Mouse (Mus musculus): ENCODE data around the gene Sec14l2. TPM values are rescaled to one million over a fixed set of nuclear protein-coding genes. Genes with fewer than 3 reads are reported as not detected.
"Not testable (repeated sequence)": the region's sequence is repeated elsewhere in the genome, so short reads cannot be mapped to it uniquely, and the experiment has no call there.

Sec14l2 gene
- polyA plus RNA-seq, 2 experiments: 1.7 to 5.1 TPM

DNA sequence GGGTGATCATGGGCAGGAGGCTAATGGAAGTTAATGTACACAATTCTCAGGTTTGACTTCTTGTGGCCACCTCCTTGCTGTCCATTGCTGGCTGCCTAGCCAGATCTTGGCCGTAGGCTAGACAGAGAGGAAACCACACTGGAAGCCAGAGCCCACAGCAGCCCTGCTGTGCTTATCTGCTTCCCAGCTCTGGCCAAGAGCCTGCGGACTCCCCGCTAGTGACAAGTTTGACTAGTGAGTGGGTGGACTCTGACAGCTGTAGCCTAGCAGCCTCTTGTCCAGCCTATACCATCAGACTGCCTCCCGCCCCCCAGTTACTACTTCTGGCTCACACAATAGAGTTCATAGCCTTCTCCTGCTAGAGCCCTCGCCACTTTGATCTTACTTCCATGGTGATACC lies 3.6 kb downstream of the Sec14l2 start:
- Histone ChIP-seq H3K27me3 (ENCODE audit: control insufficient read depth, insufficient read depth, low read length) (peaks cover 4% of the 10 kb centered on the region; the same call in 1 of the 2 replicates), H3K27ac (replicated peaks; ENCODE audit: low read depth, low read length) (no peak overlapping the region), H3K36me3 (ENCODE audit: control insufficient read depth, insufficient read depth, low read length) (no peaks in the 10 kb centered on the region), H3K9ac (ENCODE audit: low read depth, low read length, severe bottlenecking) (no peak overlapping the region), H3K4me1 (ENCODE audit: control insufficient read depth, insufficient read depth, low read length) (peaks cover 7% of the 10 kb centered on the region; the same call in 1 of the 2 replicates), H3K4me2 (replicated peaks; ENCODE audit: low read depth, low read length, severe bottlenecking) (no peak overlapping the region), H3K4me3 (replicated peaks; ENCODE audit: low read length) (no peak overlapping the region), H3K9me3 (ENCODE audit: control insufficient read depth, low read length) (no peaks in the 10 kb centered on the region)
- 70% methylated on average over 5 of the region's 5 CpGs for WGBS
- ATAC-seq (ENCODE audit: low FRiP score, low read depth) (no peak), DNase-seq (ENCODE audit: low spot score) (no peak)
- no peak for TF ChIP-seq POLR2A (IDR thresholded peaks at IDR 0.05; ENCODE audit: borderline replicate concordance, extremely low read depth, insufficient read depth, insufficient read length)

DNA sequence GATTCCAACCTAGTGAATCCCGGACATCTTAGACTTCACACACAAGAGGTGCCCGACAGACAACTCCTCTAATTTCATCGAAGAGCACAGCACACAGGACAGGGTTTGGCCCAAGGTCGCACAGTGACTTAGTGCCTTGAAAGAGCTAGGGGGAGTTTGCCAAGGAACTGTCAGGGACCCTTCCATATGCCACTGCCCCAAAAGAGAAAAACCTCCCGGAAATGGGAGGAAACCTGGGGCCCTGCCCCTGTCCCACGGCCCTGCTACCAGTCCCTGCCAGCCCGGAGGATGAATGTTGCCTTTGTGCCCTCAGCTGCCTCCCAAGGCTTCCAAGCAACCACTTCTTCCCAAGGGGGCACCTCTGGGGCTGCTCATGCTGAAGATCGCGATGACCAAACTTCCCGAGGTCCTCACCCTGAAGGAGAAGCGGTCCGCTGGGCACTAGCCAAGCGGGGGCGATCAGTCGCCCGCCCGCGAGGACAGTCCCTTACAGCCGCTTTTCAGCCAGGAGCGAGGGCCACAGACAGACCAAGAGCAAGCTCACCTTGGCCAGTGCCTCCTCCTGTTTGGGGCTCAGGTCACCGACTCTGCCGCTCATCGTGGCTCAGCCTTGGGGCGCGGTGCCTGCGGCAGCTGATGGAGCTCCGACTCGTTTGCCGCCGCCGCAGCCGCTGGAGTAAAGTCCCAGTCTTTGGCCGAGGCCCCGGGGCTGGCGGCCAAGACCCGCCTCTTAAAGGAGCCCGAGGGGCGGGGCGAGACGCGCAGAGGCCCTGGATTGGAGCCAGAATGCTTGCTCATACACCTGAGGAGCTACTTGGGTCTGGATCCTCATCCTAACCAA lies 4.9 kb downstream of the Sec14l2 start:
- peaks cover 7% of the 10 kb centered on the region; the same call in 1 of the 2 replicates for H3K4me1 ChIP-seq (ENCODE audit: control insufficient read depth, insufficient read depth, low read length)
- H3K9me3 ChIP-seq (ENCODE audit: control insufficient read depth, low read length): no peaks in the 10 kb centered on the region
- peak overlapping the region; percentile 75 for H3K27ac ChIP-seq (replicated peaks; ENCODE audit: low read depth, low read length)
- 3% methylated on average over 41 of the region's 41 CpGs for WGBS
- 0 out of 2 replicates have a peak, but pooled peaks have one; percentile 56 for TF ChIP-seq POLR2A (IDR thresholded peaks at IDR 0.05; ENCODE audit: borderline replicate concordance, extremely low read depth, insufficient read depth, insufficient read length)
- peak overlapping the region; percentile 75 for H3K9ac ChIP-seq (ENCODE audit: low read depth, low read length, severe bottlenecking)
- peaks cover 4% of the 10 kb centered on the region; the same call in 1 of the 2 replicates for H3K27me3 ChIP-seq (ENCODE audit: control insufficient read depth, insufficient read depth, low read length)
- DNase-seq (ENCODE audit: low spot score): peak; percentile 74
- H3K4me3 ChIP-seq (replicated peaks; ENCODE audit: low read length): peak overlapping the region; percentile 58
- H3K36me3 ChIP-seq (ENCODE audit: control insufficient read depth, insufficient read depth, low read length): no peaks in the 10 kb centered on the region
- ATAC-seq (ENCODE audit: low FRiP score, low read depth): peak; percentile 74
- H3K4me2 ChIP-seq (replicated peaks; ENCODE audit: low read depth, low read length, severe bottlenecking): peak overlapping the region; percentile 98

DNA sequence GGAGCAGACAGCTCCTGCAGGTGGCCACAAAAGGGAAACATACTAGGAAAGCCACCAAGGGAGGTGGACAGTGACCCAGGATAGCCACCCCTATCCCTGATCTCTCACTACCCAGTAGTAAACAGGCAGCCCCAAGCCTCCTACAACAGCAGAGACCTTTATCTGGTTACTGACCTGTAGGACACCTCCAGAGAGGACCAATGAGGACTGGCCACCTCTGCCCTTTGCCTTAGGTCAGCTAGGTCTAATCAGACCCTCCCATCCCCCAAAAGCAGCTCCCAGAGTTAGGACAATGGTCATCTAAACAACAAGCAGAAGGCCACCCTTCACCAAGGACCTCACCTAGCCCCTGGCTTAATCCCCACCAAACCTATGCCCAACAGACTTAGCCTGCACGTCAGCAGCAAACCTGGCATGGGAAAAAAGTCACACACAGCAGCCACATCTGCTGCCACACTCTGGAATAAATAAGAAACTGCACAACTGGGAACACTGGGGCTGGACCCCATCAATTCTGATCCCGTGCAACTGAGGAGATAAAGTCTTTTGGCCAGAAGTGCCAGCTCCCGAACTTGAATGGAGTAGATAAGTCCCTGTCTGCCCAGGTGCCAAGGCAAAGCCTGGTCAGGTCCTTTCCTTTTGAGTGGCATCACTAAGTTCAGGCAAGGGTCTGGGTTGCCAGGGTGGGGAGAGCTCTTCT lies 5.7 kb downstream of the Sec14l2 start:
- WGBS: 29% methylated on average over 3 of the region's 3 CpGs
- peak overlapping the region; percentile 75; the same call in 1 of the 2 replicates for H3K9ac ChIP-seq (ENCODE audit: low read depth, low read length, severe bottlenecking)
- ATAC-seq (ENCODE audit: low FRiP score, low read depth) (no peak), DNase-seq (ENCODE audit: low spot score) (no peak)
- H3K4me1 ChIP-seq (ENCODE audit: control insufficient read depth, insufficient read depth, low read length): peaks cover 7% of the 10 kb centered on the region; the same call in 1 of the 2 replicates
- H3K4me2 ChIP-seq (replicated peaks; ENCODE audit: low read depth, low read length, severe bottlenecking): peak overlapping the region; percentile 98
- no peaks in the 10 kb centered on the region for H3K9me3 ChIP-seq (ENCODE audit: control insufficient read depth, low read length)
- no peak overlapping the region for H3K27ac ChIP-seq (replicated peaks; ENCODE audit: low read depth, low read length)
- TF ChIP-seq POLR2A (IDR thresholded peaks at IDR 0.05; ENCODE audit: borderline replicate concordance, extremely low read depth, insufficient read depth, insufficient read length): no peak
- H3K4me3 ChIP-seq (replicated peaks; ENCODE audit: low read length): peak overlapping the region; percentile 58
- peaks cover 4% of the 10 kb centered on the region; the same call in 1 of the 2 replicates for H3K27me3 ChIP-seq (ENCODE audit: control insufficient read depth, insufficient read depth, low read length)
- no peaks in the 10 kb centered on the region for H3K36me3 ChIP-seq (ENCODE audit: control insufficient read depth, insufficient read depth, low read length)

DNA sequence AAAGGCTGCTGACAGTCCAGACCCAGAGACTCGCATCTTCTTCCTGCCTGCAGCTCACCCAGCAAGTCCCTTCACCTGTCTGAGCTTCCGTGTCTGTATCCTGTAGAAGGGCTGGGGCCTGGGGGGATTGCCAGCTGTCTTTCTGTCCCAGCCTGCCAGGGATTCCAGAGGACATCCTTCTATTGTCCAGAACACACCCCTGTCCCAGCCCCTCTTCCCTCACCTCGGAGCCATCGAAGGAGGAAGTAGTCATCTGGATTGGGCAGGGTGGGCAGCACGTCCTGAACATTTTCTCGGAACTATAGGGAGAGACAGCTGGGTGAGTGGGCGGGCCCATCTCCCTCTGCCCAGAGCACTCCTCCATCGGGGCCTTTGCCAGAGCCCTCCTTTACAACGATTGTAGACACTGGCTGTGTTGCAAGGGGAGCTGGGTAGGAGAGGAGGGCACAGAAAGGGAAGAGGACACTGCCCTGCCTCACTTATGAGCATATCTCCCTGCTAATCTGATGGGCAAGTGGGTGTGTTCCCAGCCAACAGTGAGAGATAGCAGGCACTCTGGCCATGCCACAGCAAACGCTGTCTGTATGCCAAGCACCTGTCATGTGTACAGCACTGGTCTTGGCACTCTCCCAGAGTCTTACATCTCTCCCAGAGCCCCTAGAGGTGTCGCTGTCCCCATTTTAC lies 6.6 kb downstream of the Sec14l2 start:
- Histone ChIP-seq H3K27ac (replicated peaks; ENCODE audit: low read depth, low read length) (no peak overlapping the region), H3K4me3 (replicated peaks; ENCODE audit: low read length) (no peak overlapping the region), H3K9me3 (ENCODE audit: control insufficient read depth, low read length) (no peaks in the 10 kb centered on the region), H3K36me3 (ENCODE audit: control insufficient read depth, insufficient read depth, low read length) (no peaks in the 10 kb centered on the region), H3K4me1 (ENCODE audit: control insufficient read depth, insufficient read depth, low read length) (peaks cover 7% of the 10 kb centered on the region; the same call in 1 of the 2 replicates), H3K4me2 (replicated peaks; ENCODE audit: low read depth, low read length, severe bottlenecking) (no peak overlapping the region), H3K9ac (ENCODE audit: low read depth, low read length, severe bottlenecking) (0 out of 2 replicates have a peak overlapping the region, but pooled peaks have one; percentile 12), H3K27me3 (ENCODE audit: control insufficient read depth, insufficient read depth, low read length) (peaks cover 4% of the 10 kb centered on the region; the same call in 1 of the 2 replicates)
- WGBS: 51% methylated on average over 11 of the region's 11 CpGs
- no peak for DNase-seq (ENCODE audit: low spot score)
- TF ChIP-seq POLR2A (IDR thresholded peaks at IDR 0.05; ENCODE audit: borderline replicate concordance, extremely low read depth, insufficient read depth, insufficient read length): no peak
- no peak for ATAC-seq (ENCODE audit: low FRiP score, low read depth)

DNA sequence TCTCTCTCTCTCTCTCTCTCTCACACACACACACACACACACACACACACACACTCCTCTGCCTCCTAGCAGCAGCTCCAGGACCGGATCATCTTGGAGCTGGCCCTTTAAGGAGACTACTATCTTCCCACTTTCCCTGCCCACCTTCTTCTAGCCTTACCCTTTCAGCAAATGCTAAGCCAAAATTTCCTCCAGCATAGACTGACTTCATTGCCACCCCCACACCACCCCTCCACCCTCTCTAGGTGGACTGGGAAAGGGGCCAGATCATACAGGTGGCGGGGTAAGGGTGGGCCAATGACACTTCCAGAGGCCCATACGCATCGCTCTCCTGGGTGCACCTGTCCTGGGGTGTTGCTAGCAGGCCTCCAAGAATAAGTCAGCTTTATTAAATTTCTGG lies 7.8 kb downstream of the Sec14l2 start:
- 79% methylated on average over 4 of the region's 4 CpGs for WGBS
- H3K36me3 ChIP-seq (ENCODE audit: control insufficient read depth, insufficient read depth, low read length): 0 out of 2 replicates have a peak, but pooled peaks cover 3% of the 10 kb centered on the region
- peaks cover 4% of the 10 kb centered on the region; the same call in 1 of the 2 replicates for H3K27me3 ChIP-seq (ENCODE audit: control insufficient read depth, insufficient read depth, low read length)
- H3K9ac ChIP-seq (ENCODE audit: low read depth, low read length, severe bottlenecking): no peak overlapping the region
- no peaks in the 10 kb centered on the region for H3K9me3 ChIP-seq (ENCODE audit: control insufficient read depth, low read length)
- no peak overlapping the region for H3K27ac ChIP-seq (replicated peaks; ENCODE audit: low read depth, low read length)
- ATAC-seq (ENCODE audit: low FRiP score, low read depth): no peak
- TF ChIP-seq POLR2A (IDR thresholded peaks at IDR 0.05; ENCODE audit: borderline replicate concordance, extremely low read depth, insufficient read depth, insufficient read length): no peak
- DNase-seq (ENCODE audit: low spot score): no peak
- H3K4me2 ChIP-seq (replicated peaks; ENCODE audit: low read depth, low read length, severe bottlenecking): no peak overlapping the region
- H3K4me3 ChIP-seq (replicated peaks; ENCODE audit: low read length): no peak overlapping the region
- peaks cover 7% of the 10 kb centered on the region; the same call in 1 of the 2 replicates for H3K4me1 ChIP-seq (ENCODE audit: control insufficient read depth, insufficient read depth, low read length)

DNA sequence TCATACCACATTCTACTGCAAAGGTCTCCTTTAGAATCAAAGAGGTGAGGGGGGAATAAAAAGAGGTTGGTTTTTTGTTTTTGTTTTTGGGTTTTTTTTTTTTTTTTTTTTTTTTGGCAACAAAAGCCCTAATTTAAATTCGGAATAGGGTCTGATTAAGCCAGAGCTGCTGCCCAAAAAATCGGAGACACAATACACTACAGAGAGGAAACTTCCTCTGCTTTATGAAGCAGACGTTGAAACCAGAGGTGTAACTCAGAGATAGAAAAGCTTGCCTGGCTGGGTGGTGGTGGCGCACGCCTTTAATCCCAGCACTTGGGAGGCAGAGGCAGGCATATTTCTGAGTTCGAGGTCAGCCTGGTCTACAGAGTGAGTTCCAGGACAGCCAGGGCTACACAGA lies 8.7 kb downstream of the Sec14l2 start:
- H3K27ac ChIP-seq (replicated peaks; ENCODE audit: low read depth, low read length); H3K9me3 ChIP-seq (ENCODE audit: control insufficient read depth, low read length); H3K4me3 ChIP-seq (replicated peaks; ENCODE audit: low read length); ATAC-seq (ENCODE audit: low FRiP score, low read depth); H3K4me2 ChIP-seq (replicated peaks; ENCODE audit: low read depth, low read length, severe bottlenecking); H3K36me3 ChIP-seq (ENCODE audit: control insufficient read depth, insufficient read depth, low read length); H3K9ac ChIP-seq (ENCODE audit: low read depth, low read length, severe bottlenecking); DNase-seq (ENCODE audit: low spot score); H3K27me3 ChIP-seq (ENCODE audit: control insufficient read depth, insufficient read depth, low read length); H3K4me1 ChIP-seq (ENCODE audit: control insufficient read depth, insufficient read depth, low read length): not testable (repeated sequence)
- WGBS: 80% methylated on average over 6 of the region's 6 CpGs

All from limb, embryonic 14.5 days (tissue).